Mouse (Mus musculus) left cerebral cortex, postnatal 36 days (tissue): Measurements from ENCODE around the gene Cdon. TPM values are rescaled to one million over a fixed set of nuclear protein-coding genes. Genes with fewer than 3 reads are reported as not detected.
A peak's percentile ranks its signal among the peaks of the same experiment; 100 is the strongest.
"Not testable (repeated sequence)": the region's sequence is repeated elsewhere in the genome, so short reads cannot be mapped to it uniquely, and the experiment has no call there.

Experiments
- DNase-seq, 2 experiments: peaks; one replicate each; pipeline ENCODE4 v3.0.0; 2021 to 2022; ENCODE audit warnings: low spot score in 2 of 2, mixed read lengths in 1 of 2
- intact Hi-C: fragments of 180-260 bp; cut with DNase I; formaldehyde crosslinking; loops from one replicate; pipeline ENCODE4 v1.15.1; 2025
- total RNA-seq, 2 experiments: library from RNA; stranded (reverse); gene quantifications; 2 replicates each; pipeline ENCODE4 v1.2.3; 2021

Cdon gene
- total RNA-seq, 2 experiments from 2014 or later, result 8.0 to 9.1 TPM

DNA sequence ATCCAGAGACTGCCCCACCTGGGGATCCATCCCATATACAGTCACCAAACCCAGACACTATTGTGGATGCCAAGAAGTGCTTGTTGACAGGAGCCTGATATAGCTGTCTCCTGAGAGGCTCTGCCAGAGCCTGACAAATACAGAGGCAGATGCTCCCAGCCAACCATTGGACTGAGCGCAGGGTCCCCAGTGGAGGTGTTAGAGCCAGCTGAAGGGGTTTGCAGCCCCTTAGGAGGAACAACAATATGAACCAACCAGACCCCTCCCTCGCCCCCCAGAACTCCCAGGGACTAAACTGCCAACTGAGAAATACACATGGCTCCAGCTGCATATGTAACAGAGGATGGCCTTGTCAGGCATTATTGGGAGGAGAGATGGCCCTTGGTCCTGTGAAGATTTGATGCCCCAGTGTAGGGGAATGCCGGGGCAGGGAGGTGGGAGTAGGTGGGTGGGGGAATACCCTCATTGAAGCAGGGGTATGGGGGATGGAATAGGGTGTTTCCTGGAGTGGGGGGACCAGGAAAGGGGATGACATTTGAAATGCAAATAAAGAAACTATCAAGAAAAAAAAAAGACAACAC lies 11.9 kb downstream of the Cdon start:
- intact Hi-C loops, DNase-seq: not testable (repeated sequence)

DNA sequence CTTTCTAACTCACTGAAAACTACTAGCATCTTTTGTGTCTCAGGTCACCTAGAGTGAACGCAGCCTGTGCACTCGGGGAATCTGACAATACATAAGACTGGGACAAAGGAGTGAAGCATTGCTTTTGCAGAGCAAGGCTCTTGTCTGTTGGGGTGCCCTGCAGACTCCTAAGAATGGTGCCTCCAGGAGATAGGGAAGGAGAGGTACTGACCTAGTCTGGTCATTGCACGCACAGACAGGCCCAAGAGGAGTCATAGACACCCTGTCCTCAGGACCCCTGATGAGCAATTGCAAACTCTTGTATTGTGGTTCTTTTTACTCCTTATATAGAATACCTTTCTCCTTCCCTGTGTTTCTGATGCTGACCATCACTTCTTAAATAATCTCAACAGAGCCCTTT lies 13.4 kb downstream of the Cdon start:
- intact Hi-C loops, result no loop called here

DNA sequence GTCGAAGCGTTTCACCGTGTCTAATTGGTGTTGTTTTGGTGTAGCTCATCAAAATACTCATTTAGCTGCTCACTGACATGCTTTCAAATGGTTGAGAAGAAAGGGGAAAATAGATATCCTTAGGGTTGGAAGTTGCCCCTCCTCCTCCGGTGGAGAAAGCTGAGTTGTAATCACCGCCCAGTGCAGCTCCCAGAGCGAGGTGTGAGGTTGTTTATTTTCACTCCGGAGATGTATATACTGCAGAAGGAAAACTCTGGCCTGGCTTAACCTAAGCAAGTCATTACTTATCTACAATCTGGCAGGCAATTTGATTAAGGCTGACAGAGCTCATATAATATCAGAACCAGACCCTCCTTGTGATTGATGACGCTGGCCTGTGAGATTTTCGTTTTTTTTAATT lies 14.6 kb downstream of the Cdon start:
- intact Hi-C loops, result no loop called here
- DNase-seq, result no peak

More for the DNA sequence above, 13.4 kb downstream of the Cdon start:
- DNase-seq, result no peak

DNA sequence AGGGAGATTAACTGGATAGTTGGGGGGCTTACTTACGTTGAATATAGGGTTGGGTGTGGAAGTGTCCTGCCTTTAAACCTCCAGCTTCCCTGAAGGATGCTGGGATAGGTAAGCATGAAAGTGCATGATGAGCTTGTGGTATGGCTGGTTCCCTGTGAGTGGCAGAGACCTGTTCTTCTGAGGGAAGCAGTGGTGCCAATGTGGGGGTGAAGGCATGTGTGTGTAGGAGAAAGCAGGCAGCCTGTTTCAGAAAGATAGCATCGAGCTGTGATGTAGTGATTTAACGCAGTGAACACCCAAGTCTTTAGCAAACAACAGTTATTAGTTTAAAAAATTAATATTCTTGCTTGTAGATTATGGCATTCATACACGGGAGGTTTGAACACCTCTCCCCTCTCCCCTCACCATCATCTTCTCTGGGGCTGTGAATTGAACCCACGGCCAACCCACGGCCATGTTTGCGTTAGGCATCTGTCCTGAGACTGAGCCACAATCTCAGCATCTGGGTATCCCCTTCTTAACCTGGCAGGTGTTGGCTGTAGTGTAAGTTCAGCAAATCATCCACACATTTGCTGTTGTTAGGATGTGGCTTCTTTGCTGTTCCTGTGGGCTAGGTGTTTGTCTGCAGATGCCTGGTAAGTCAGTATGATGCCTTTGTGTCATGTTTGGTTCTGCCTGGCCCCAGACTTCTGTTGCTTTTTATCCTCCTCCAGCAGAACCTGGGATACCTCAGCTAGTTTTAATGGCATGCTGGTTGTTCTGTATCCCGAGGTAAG lies 17.5 kb downstream of the Cdon start:
- intact Hi-C loops, result no loop called here
- DNase-seq, result peak in 1 of 2 experiments; percentile 47

DNA sequence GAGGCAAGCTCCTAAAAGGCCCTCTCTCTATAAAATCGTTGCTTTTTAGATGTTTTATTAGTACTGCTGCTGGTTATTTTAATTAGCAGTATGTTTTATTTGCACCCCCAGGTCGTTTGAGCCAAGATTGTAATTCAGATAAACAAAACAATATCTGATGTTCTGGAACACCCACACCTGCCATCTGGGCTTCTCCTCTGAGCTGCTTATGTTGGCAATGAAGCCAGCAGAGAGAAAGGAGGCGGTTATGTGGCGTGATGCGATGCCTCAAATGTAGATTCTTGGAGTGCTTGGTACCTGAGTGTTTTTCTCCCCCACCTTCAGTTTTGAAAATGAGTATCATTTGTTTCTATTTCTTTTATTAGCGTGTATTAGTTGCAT lies 18.1 kb downstream of the Cdon start:
- intact Hi-C loops, result no loop called here
- DNase-seq, result peak; percentile 67 to 71

DNA sequence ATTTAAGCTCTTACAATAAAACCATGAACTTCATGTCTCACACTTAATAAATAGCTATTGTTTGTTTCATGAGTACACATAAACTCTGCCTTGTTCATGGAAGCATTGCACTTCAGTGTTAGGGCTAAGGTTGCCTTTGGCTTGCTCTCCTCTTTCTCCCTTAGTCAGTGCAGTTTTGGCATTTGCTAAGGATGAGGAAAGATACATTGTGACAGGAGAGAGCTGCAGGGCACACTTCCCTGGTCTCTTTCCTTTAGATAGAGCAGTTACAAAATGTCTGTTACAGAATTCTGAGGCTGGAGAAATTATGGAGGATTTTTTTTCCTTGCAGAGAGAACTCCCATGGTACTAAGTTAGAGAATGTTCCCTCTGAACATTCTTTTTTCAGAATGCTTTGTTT lies 18.8 kb downstream of the Cdon start:
- no peak for DNase-seq
- intact Hi-C loops, result no loop called here

DNA sequence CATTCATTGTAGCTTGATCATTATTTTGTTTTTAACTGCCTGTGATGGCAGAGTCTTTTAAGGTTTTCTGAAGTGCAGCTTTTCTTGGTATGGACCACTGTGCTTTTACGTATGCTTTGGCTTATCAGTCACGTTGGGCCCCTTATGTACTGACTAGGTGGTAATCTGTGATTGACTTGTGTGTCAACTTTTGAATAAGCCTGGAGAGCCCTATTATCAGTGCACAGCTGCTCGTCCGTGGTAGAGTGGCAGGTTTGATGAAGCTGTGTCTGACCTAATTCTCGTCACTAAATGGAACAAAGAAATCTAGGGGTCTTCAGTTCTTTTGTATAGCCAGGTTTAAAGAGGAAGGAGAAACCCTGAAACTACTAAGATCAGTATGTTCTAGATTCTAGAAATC lies 21.5 kb downstream of the Cdon start:
- DNase-seq, result no peak
- intact Hi-C loops, result no loop called here

DNA sequence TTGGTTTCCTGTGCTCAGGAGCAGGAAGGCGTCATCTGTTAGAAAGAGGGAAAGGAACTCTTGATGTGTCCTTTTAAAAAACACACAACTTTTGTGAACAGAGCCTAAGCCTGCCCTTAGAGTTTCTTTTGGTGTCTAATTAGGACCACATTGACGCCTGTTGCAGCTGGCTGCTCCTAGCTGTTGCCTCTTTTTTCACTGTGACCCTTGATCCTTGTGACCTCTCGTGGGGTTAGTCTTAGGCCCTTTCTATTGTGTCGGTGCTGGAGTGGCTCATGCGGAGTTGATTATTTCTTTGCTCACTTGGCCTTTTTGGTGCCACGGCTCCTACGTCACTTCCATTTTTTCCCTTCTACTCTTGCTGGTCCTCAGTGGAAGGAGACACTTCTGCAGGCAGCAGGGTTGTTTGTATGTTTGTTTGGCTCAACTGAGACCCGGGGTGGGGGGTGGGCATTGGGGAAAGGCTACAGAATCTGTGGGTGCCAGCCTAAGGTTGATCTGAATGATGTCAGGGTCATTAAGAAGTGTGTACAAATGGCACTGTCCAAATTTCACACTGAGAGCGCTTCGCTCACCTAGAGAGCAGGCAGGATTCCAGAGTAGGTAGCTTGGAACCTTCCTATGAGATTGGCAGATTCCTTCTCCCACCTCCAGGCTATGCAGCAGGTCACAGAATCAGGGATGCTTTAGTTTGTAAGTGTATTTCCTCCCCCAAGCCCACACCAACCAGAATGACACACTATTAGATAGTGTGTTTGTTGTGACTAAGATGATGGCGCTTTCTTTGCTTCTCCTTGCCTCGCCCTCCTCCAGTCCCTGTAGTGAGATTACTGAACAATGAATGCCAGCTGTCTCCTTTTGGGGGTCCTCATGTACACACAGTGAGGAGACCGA lies 22.9 kb downstream of the Cdon start:
- intact Hi-C loops, result no loop called here

DNA sequence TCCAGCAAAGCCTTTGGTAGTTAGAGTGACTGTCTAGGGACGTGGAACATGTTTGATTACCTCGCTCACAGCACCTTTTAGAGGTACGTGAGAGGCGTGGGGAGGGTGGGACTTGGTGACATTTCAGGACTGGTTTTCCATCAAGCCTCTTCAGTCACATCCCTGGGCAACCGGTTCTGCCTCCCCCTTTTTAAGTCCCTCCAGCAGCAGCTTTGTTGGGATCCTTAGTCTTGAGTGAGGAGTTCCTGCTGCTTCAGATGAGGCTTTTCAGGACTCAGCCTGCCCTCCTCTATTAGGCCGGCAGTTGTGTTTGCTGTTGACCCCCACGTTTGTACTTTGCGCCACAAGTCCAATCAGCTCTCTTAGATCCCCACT lies 23.6 kb downstream of the Cdon start:
- no peak for DNase-seq
- intact Hi-C loops, result no loop called here

More for the DNA sequence above, 22.9 kb downstream of the Cdon start:
- no peak for DNase-seq

DNA sequence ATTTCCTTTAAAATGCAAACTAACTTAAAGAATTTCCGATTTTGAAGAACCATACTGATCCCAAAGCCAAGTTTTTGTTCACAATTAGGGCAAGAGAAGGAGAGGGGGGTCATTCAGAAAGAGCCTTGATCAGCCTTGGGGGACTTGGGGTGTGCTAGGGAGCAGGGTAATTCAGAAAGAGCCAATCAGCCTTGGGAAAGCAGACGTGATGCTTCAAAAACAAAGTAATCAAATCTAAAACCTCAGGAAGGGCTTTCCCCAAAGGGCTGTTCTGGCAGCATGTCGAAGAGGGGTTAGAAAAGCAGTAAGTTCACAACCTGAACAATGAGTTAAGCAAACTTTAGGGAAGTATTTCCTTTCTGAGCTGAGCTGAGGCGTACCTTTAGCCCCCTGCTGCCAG lies 26.0 kb downstream of the Cdon start:
- intact Hi-C loops, result no loop called here

DNA sequence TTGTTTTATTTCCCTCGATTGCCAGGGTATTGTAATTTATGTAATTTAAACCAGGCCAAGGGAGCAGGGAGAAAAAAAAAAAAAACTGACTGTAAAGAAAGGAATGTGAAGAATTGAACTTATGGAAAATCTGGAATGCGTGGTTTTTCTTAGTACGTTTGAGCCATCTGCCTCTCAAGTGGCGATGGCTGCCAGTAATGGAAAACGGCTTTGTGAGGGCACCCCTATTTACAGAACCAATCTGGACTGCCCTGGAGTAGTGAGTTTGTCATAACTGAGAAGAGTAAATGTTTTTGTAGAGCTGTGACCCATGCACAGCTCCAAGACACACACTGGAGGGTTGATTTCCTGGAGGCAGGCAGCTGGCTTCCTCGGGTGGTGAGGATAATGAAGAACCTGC lies 32.4 kb downstream of the Cdon start:
- no peak for DNase-seq
- intact Hi-C loops, result no loop called here

More for the DNA sequence above, 26.0 kb downstream of the Cdon start:
- DNase-seq, result no peak

DNA sequence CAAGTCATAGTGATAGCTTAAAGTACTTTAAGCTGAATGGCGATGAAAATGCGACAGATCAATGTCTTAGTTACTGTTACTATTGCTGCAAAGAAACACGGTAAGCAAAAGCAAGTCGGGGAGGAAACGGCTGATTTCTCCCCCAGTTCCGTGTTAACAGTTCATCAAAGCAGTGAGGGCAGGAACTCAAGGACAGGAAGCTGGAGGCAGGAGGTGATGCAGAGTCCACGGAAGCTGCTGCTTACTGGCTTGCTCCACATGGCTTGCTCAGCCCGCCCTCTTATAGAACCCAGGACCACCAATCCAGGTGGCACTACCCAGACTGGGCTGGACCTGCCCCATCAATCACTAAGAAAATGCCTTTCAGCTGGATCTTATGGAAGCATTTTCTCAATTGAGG lies 38.7 kb downstream of the Cdon start:
- no peak for DNase-seq
- intact Hi-C loops, result no loop called here

DNA sequence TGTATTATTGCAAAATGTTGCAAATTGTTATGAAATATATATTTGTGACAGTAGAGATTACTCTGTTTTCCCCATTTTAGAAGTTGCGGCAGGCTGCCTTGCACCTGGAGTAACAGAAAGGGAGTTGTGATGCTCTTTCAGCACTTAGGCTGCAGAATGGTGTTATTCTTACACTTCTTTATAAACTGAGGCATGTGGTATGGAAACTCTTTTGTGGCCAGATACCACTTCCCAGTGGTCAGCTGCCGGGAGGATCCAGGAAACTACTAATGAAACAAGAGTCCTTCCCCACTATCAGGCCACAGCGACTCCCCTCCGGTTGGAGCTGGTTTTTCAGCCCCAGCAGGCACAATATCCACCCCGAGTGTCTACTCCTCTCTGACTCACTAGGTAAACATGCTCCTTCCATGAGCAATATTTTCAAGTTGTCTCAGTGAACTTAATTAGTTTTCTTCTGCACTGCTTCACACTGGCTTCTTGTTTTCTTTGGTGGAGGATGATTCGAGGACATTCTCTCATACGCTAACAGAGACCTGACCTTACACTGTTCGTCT lies 46.4 kb downstream of the Cdon start:
- intact Hi-C loops, result no loop called here
- DNase-seq, result no peak

DNA sequence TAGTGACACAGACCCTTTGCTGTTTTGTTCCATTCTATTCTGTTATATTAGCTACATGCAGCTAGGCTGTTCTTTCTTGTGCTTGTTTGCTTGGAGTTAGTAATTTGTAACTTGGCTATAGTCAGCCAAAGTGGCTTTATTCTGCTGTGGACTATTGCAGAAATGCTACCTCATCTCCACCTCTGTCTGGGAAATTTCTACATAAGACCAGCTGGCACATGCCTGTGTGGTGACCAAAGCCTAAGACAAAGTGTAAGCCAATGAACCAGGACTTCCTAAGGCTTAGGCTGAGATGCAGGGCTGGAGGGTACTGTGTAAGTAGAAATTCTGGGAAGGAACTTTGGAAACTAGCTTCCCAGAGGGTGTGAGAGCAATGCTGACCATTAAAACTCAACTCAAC lies 48.0 kb downstream of the Cdon start:
- intact Hi-C loops, result no loop called here
- no peak for DNase-seq

DNA sequence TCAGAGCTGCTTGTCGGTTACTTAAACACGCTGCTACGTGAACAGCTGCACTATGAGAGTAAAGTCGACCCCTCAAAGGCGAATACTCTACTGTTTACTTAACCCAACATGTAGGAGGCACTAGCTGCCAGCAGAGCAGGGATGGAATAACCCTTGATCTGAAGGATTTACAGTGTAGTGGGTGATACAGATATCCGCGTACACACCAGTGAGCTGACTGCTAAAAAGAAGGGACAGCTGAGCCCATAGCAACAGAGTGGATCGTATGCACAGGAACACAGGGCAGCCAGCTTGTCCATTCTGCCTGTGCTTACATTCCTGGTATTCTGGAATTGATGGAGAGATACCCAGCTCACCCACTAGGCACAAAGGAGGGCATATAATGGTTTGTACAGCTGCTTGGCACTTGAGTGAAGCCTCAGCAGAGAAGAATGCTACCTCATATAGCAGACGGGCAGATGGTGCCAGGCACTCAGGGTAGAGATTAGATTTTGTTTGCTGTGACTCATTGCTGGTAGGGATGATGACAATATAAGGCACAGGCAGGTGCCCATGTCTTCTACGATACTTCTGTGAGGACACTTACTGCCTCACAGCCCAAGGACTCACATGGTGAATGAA lies 53.3 kb downstream of the Cdon start:
- no peak for DNase-seq
- intact Hi-C loops, result no loop called here

DNA sequence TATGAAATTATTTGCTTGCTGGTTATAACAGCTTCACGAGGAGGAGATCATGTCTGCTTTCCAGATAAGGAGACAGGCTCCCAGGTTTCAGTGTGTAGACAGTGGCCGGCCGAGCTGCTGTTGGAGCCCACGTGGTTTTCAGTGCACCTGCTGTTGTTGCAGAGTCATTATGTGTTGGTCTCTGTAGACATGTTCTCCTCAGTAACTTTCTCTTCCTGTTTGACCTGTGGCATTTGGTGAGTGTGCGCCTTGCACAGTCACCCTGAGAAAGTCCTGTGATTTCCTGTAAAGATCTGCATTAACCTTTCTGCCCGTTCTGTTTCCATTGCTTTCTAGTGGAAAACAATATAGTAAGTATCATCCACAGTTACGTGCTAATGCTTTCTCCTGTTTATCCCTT lies 54.5 kb downstream of the Cdon start:
- intact Hi-C loops, result no loop called here
- no peak for DNase-seq

DNA sequence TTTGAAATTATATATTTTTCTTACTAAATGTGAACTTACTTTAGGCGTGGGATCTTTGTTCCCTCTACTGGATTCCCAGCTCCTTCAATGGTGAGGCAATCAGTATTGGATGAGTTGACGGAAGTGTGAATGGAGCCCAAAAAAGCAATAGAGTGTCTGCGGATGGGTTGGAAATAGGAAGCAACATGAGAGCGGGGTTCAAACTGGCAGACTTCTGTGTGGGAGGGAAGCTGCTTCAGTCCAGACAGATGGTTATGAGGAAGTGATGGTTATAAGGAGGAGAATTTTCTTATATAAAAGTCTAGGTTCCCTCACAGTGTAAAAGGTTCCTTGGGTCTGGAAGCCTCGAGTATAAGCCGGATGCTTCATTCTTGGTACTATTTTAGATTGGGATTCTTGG lies 58.5 kb downstream of the Cdon start:
- no peak for DNase-seq
- intact Hi-C loops, result no loop called here

DNA sequence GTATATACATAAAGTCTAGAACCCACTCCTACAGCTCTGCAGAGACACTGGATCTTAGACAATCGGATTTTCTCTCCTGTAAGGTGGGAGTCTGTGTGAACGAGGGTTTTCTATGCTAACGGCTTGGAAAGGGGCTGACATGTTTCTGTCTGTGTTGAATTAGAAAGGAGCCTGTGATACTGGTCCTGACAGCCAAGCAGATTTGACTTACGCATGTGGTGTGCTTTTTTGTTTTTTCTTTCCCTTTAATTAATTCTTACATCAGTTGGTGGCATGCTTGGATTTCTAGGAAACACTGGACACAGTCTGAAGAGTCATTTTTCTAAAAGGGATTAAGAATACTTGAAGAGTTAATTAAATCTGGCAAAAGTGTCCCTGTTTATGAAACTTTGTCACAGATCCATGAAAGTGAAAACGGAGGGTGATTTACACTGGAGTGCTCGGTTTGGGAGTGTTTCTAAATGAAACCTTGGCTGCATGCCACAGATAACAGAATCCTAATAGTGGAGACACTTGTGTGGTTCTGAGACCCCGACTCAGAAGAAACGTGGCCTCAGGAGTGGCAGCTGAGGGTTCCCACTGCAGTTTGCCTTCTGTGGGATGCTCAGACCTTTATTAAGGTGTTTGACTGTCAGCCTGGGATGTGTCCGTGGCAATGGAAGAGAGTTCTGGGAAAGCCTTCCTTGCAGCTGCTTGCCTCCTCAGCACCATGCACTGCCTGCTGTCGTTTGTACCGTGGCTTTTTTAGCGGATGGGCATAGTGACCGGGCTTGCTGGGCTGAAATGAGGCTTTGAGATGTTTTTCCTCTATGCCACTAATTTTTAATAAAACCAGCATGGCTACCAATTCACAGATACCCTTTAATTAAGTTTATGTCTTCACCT lies 61.3 kb downstream of the Cdon start:
- no peak for DNase-seq
- intact Hi-C loops, result no loop called here

DNA sequence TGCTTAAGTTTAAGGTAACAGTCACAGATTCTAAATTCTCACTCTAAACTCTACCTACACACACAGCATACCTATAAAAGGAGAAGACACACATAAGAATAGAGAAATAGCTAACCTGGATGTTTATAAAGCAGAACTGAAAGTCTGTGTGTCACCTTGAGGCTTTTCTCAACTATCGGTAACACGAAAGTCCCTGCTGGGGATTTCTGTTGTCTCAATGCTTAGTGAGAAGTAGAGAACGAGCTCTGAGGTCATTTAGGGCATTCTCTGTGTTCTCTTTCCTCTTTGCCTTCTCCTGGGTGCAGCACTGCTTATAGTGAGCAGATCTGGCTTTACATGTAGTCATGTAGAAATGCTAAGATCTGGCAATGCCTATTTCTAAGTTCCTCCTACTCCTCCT lies 63.0 kb downstream of the Cdon start:
- intact Hi-C loops, result no loop called here

More for the DNA sequence above, 63.0 kb downstream of the Cdon start:
- no peak for DNase-seq
